Comparison of ENCODE assay signal across 10 mouse cellular contexts in the genomic region with DNA sequence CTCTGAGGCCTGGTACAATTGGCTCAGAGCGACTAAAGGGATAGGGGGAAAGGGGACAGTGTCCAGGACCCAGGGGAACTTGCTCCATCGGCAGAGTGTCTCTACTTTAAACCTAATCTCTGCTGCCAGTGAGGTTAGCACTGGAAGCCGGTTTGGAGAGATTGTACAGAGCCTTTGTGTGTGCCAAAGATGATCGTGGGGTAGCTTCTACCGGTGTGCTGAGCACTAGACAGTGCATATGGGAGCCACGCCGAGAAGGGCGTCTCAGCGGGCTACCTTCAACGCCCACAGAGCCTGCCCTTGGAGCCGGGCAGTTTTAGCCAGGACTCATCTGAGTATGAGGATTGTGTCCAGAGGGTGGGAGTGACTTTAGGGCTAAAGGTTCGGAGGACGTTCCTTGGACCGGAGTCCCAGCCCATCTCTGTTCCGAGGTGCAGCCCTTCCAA. TPM values are rescaled to one million over a fixed set of nuclear protein-coding genes. Genes with fewer than 3 reads are reported as not detected.
DNase-seq lines count a peak whose midpoint lies in the region; ATAC-seq and TF ChIP-seq lines count a peak whose summit lies in the region.
"Had no signal": no experiment of that assay in that cellular context is flagged by ENCODE, and none has a peak within 500 bp of the region (broad histone marks: within the 10 kb centered on the region; RNA-seq: fewer than 3 reads in every experiment).

No protein-coding gene starts in this region.

- ATAC-seq in kidney, postnatal 0 days (replicated peaks; ENCODE audit: low FRiP score, low read depth) = no peak
- ATAC-seq in limb, embryonic 11.5 days (ENCODE audit: insufficient number of reproducible peaks, low FRiP score, low TSS enrichment, low read depth) = no peak
- 0 out of 2 replicates have a peak, but pooled peaks have one; percentile 19 for ATAC-seq in neural tube, embryonic 15.5 days (ENCODE audit: low FRiP score)
- ATAC-seq: Patski had no signal

- DNase-seq in kidney, postnatal 0 days (ENCODE audit: low spot score) = no peak
- DNase-seq in kidney, adult 8-10 months = no peak
- no peak for DNase-seq in forebrain, embryonic 10.5 days (ENCODE audit: extremely low spot score, low spot score)
- no peak for DNase-seq in limb, embryonic 11.5 days (ENCODE audit: low spot score)
- DNase-seq in layer of hippocampus, adult 18-20 months (ENCODE audit: low spot score in 2 of 2) = no peak
- no peak for DNase-seq in right cerebral cortex, postnatal 4 days
- no peak for DNase-seq in cerebellum, adult 8-10 months
- DNase-seq: lung, adult 18-20 months had no signal

- H3K36me3 ChIP-seq in kidney, postnatal 0 days (ENCODE audit: insufficient read depth, low read length) = no peaks in the 10 kb centered on the region
- H3K36me3 ChIP-seq in forebrain, embryonic 10.5 days (replicated peaks) = no peaks in the 10 kb centered on the region
- no peaks in the 10 kb centered on the region for H3K36me3 ChIP-seq in limb, embryonic 11.5 days (ENCODE audit: control insufficient read depth, insufficient read depth, low read length)
- no peaks in the 10 kb centered on the region for H3K36me3 ChIP-seq in neural tube, embryonic 15.5 days

- H3K4me1 ChIP-seq in kidney, postnatal 0 days (replicated peaks; ENCODE audit: insufficient read depth, low read length) = peaks cover 26% of the 10 kb centered on the region; the same call in 1 of the 2 replicates
- peaks cover 90% of the 10 kb centered on the region for H3K4me1 ChIP-seq in forebrain, embryonic 10.5 days
- H3K4me1 ChIP-seq in limb, embryonic 11.5 days (ENCODE audit: control insufficient read depth, insufficient read depth, low read length) = peaks cover 43% of the 10 kb centered on the region
- H3K4me1 ChIP-seq in neural tube, embryonic 15.5 days = peaks cover 53% of the 10 kb centered on the region

- peak overlapping the region; percentile 83; the same call in 1 of the 2 replicates for H3K27ac ChIP-seq in kidney, postnatal 0 days
- peak overlapping the region; percentile 97 for H3K27ac ChIP-seq in forebrain, embryonic 10.5 days
- peak overlapping the region; percentile 97 for H3K27ac ChIP-seq in limb, embryonic 11.5 days (replicated peaks; ENCODE audit: low read depth, low read length)
- peak overlapping the region; percentile 88 for H3K27ac ChIP-seq in neural tube, embryonic 15.5 days (replicated peaks)

- TF ChIP-seq CTCF in kidney, postnatal 0 days (IDR thresholded peaks at IDR 0.05; ENCODE audit: low read depth) = no peak

- H3K4me3 ChIP-seq in kidney, postnatal 0 days (replicated peaks; ENCODE audit: low read depth, low read length) = peak overlapping the region; percentile 62
- peak overlapping the region; percentile 72 for H3K4me3 ChIP-seq in forebrain, embryonic 10.5 days
- H3K4me3 ChIP-seq in limb, embryonic 11.5 days (ENCODE audit: low read depth, low read length) = peak overlapping the region; percentile 73
- H3K4me3 ChIP-seq in neural tube, embryonic 15.5 days (replicated peaks) = peak overlapping the region; percentile 70

- H3K9me3 ChIP-seq in kidney, postnatal 0 days (replicated peaks; ENCODE audit: low read length) = no peaks in the 10 kb centered on the region
- no peaks in the 10 kb centered on the region for H3K9me3 ChIP-seq in forebrain, embryonic 10.5 days
- no peaks in the 10 kb centered on the region for H3K9me3 ChIP-seq in limb, embryonic 11.5 days (ENCODE audit: control insufficient read depth, low read length)
- no peaks in the 10 kb centered on the region for H3K9me3 ChIP-seq in neural tube, embryonic 15.5 days (replicated peaks)

- H3K9ac ChIP-seq in kidney, postnatal 0 days (ENCODE audit: low read depth, low read length) = peak overlapping the region; percentile 79
- H3K9ac ChIP-seq in limb, embryonic 11.5 days (ENCODE audit: low read length) = peak overlapping the region; percentile 82
- H3K9ac ChIP-seq in neural tube, embryonic 15.5 days (replicated peaks) = peak overlapping the region; percentile 74

- no peaks in the 10 kb centered on the region for H3K27me3 ChIP-seq in kidney, postnatal 0 days (ENCODE audit: insufficient read depth, low read length)
- peaks cover 68% of the 10 kb centered on the region for H3K27me3 ChIP-seq in forebrain, embryonic 10.5 days (ENCODE audit: poor library complexity, severe bottlenecking)
- 0 out of 2 replicates have a peak, but pooled peaks cover 3% of the 10 kb centered on the region for H3K27me3 ChIP-seq in limb, embryonic 11.5 days (ENCODE audit: control insufficient read depth, insufficient read depth, low read length)
- H3K27me3 ChIP-seq in neural tube, embryonic 15.5 days (replicated peaks) = no peaks in the 10 kb centered on the region; the same call in 1 of the 2 replicates
- H3K27me3 ChIP-seq: Patski had no signal

- WGBS in kidney, postnatal 0 days = 3% methylated on average over 15 of the region's 15 CpGs
- WGBS in forebrain, embryonic 10.5 days = 1% methylated on average over 15 of the region's 15 CpGs
- WGBS in limb, embryonic 11.5 days = 2% methylated on average over 15 of the region's 15 CpGs
- 2% methylated on average over 15 of the region's 15 CpGs for WGBS in neural tube, embryonic 15.5 days

- H3K4me2 ChIP-seq in kidney, postnatal 0 days (ENCODE audit: low read length) = peak overlapping the region; percentile 96
- peak overlapping the region; percentile 94 for H3K4me2 ChIP-seq in limb, embryonic 11.5 days (ENCODE audit: low read depth, severe bottlenecking)
- H3K4me2 ChIP-seq in neural tube, embryonic 15.5 days = peak overlapping the region; percentile 80

RNA-seq across cellular contexts. Expression of a gene that starts 0.7 kb away (rescaled TPM):
- polyA plus RNA-seq in kidney, postnatal 0 days (2015; fragmentation: Nextera tagmentation; extraction: Ambion mirVana) = 14.2 and 14.7 TPM in 2 replicates
- 11.5 and 13.9 TPM in 2 replicates for polyA plus RNA-seq in forebrain, embryonic 10.5 days (2016; fragmentation: Nextera tagmentation; extraction: Ambion mirVana)
- polyA plus RNA-seq in limb, embryonic 11.5 days (2014; fragmentation: Nextera tagmentation; extraction: Ambion mirVana) = 11.8 and 13.3 TPM in 2 replicates
- 3.6 and 4.6 TPM in 2 replicates for polyA plus RNA-seq in neural tube, embryonic 15.5 days (2015; fragmentation: Nextera tagmentation; extraction: Ambion mirVana)
- 1 to 10 TPM; 1.3 to 1.9 TPM for total RNA-seq in layer of hippocampus, adult 18-20 months (2021)

RNA-seq across cellular contexts. Expression of a gene that starts 35.7 kb away (rescaled TPM):
- polyA plus RNA-seq in kidney, postnatal 0 days (2015; fragmentation: Nextera tagmentation; extraction: Ambion mirVana) = 30.4 and 32.4 TPM in 2 replicates
- polyA plus RNA-seq in forebrain, embryonic 10.5 days (2016; fragmentation: Nextera tagmentation; extraction: Ambion mirVana) = 32.6 and 35.6 TPM in 2 replicates
- polyA plus RNA-seq in limb, embryonic 11.5 days (2014; fragmentation: Nextera tagmentation; extraction: Ambion mirVana) = 34.0 and 35.4 TPM in 2 replicates
- 41.5 and 43.8 TPM in 2 replicates for polyA plus RNA-seq in neural tube, embryonic 15.5 days (2015; fragmentation: Nextera tagmentation; extraction: Ambion mirVana)
- total RNA-seq in layer of hippocampus, adult 18-20 months (2021) = 100 to 1,000 TPM; 107 to 109 TPM
